Mouse (Mus musculus): Measurements from ENCODE around the gene Tecpr1.
A peak's percentile ranks its signal among the peaks of the same experiment; 100 is the strongest.

GRCm38 (mm10) chr5:144222811-144223502 is 458 bp downstream of the Tecpr1 start:
- TF ChIP-seq EP300 (IDR thresholded peaks at IDR 0.05; ENCODE audit: low read length): no peak
- TF ChIP-seq CTCF (conservative IDR thresholded peaks at IDR 0.05 in 1 of 2, IDR thresholded peaks at IDR 0.05 in 1 of 2; ENCODE audit: low read depth in 2 of 2, low read length in 2 of 2): no peak
- no peak for TF ChIP-seq MEF2A (IDR thresholded peaks at IDR 0.05; ENCODE audit: borderline replicate concordance, low read depth, low read length)
- no peak for TF ChIP-seq CHD1 (IDR thresholded peaks at IDR 0.05; ENCODE audit: low read depth, low read length)
- no peak for TF ChIP-seq UBTF (IDR thresholded peaks at IDR 0.05; ENCODE audit: low read depth, low read length)
- TF ChIP-seq TBP (conservative IDR thresholded peaks at IDR 0.05; ENCODE audit: low read depth, low read length): no peak
- TF ChIP-seq POLR2A (IDR thresholded peaks at IDR 0.05; ENCODE audit: low read depth, low read length): no peak
- no peak; the same call in 1 of the 2 replicates for TF ChIP-seq SIN3A (IDR thresholded peaks at IDR 0.05; ENCODE audit: low read length)
- TF ChIP-seq MAX (IDR thresholded peaks at IDR 0.05; ENCODE audit: low read length): 0 out of 2 replicates have a peak, but pooled peaks have one; percentile 9
- TF ChIP-seq CHD2 (IDR thresholded peaks at IDR 0.05; ENCODE audit: low read length): no peak
- TF ChIP-seq GABPA (IDR thresholded peaks at IDR 0.05; ENCODE audit: insufficient replicate concordance, low read depth, low read length): no peak
- no peak for TF ChIP-seq USF1 (IDR thresholded peaks at IDR 0.05; ENCODE audit: low read depth, low read length)
